Comparison of ENCODE assay signal across 20 mouse cellular contexts in genomic region chr13:103697993-103698392, GRCm38 (mm10).
A peak's percentile ranks its signal among the peaks of the same experiment; 100 is the strongest.
DNase-seq lines count a peak whose midpoint lies in the region; ATAC-seq lines count a peak whose summit lies in the region.
"Had no signal": no experiment of that assay in that cellular context is flagged by ENCODE, and none has a peak within 500 bp of the region (broad histone marks: within the 10 kb centered on the region; RNA-seq: fewer than 3 reads in every experiment).

No protein-coding gene starts in this region.

- peak; percentile 75 for DNase-seq in heart, adult 11 months
- no peak for DNase-seq in heart, postnatal 36 days
- peak; percentile 61 for DNase-seq in A20 (ENCODE audit: low read depth, low spot score)
- DNase-seq in gastrocnemius, postnatal 25 days, result no peak
- no peak for DNase-seq in urinary bladder, postnatal 10 days (ENCODE audit: low spot score)
- DNase-seq: adrenal gland, adult 2 months; B cell, adult 2 months; cerebellum, adult 2 months; gastrocnemius, adult 2 months; heart, adult 2 months; heart, postnatal 4 days; kidney, adult 2 months; layer of hippocampus, adult 9-11 months; lung, adult 18-20 months; lung, postnatal 14 days; midbrain, embryonic 14.5 days; thymus, adult 18-20 months; thymus, postnatal 36 days had no signal

- intact Hi-C loops in heart, postnatal 36 days (cut with DNase I), result loop anchor here (5.0 kb wide), 1 partner anchor 526 kb away; no protein-coding TSS in a partner anchor

- ATAC-seq in common myeloid progenitor, adult 5-6 weeks (replicated peaks; ENCODE audit: low read depth, poor library complexity, severe bottlenecking), result peak; percentile 66
- ATAC-seq in megakaryocyte, adult 5-6 weeks (ENCODE audit: poor library complexity, severe bottlenecking), result peak; percentile 68

Comparison
In these comparisons a context has a peak if more than half of its experiments do, and no peak if none do; other contexts are left out.
1. DNase-seq: peak in heart, adult 11 months (single experiment) and A20 (single experiment); none in heart, postnatal 36 days (0 of 2), gastrocnemius, postnatal 25 days (single experiment) and urinary bladder, postnatal 10 days (single experiment).